Mouse (Mus musculus): ENCODE measurements around the gene Hnrnph3.
"Not testable (repeated sequence)": the region's sequence is repeated elsewhere in the genome, so short reads cannot be mapped to it uniquely, and the experiment has no call there.

Gene Hnrnph3

DNA sequence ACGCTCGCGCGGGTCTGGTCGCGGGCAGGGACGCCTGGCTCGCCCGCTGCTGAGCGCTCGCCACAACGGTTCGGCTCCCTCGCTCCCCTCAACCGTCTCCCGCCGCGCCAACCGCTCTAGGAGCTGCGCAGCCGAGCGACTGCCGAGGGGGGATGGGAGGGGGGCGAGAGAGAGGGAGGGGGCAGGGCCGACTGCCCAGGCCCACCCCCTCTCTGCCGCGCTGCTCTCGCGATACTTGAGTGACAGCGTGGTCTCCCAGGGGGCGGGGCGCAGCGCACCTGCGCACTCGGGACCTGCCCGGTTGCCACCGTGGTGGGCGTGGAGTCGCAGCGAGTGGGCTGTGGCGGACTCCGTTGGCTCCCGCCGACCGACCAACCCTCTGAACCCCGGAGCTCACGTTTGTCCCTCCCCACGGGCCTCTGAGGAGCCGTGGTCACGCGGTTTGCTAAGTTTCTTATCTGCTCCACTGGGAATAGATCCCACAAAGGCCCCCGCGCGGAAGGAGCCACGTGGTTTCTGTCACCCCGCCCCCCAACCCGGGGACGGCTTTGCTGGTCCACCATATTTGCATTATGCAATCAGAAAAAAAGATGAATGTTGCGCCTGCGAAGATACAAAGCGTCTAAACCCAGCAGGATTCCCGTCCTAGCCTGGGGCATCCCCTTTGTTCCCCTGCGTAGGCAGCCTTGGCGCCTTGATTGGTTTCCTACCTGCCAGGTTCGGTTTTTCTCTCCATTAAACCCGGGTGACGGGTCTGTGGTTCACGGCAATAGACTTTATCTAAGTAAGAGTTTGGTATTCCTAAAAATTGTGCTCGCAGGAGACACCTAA lies at the start of gene Hnrnph3, which contains the start of gene Pbld2:
Hnrnph3 (minus strand) TSS at position 469 of the 831 bp plus-strand sequence.
Pbld2 (plus strand) TSS at position 567 of the 831 bp plus-strand sequence.
- peak; percentile 98 for DNase-seq

DNA sequence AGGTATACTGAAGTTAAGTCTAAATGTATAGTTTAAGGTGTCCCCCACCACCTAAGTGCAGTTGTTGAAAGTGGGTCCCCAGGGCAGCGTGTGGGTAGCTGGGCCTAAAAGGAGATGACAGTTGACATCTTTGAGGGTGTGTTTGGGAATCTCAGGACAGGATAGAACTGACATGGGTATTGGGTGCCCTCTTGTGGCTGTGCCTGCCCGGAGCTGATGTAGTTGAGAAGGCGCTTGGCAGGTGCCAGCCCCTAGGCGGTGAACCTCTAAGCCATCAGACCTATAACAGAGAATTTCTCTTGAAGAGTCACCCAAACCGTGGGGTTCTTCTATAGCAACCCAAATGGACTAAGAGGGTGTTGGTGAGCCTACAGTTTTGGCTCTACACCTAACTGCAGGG lies 42.0 kb upstream of the Hnrnph3 start:
- peak; percentile 93 for DNase-seq

DNA sequence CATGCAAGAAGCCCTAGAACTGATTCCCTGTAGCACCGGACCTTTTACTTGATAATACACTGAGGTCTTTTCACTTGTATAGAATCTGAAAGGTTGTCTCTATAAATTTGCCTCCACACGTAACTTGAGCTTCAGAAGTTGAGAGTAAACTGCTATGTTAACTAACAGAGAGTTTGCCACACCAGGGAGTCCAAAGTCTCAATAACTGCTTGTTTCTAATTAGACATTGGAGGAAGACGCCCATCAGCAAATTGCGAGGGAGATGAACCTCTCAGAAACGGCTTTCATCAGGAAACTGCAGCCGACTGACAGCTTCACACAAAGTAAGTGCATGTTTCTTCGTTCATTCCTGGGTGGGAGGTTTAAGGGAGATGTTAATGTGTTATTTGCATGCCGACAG lies 41.5 kb upstream of the Hnrnph3 start:
- no peak for DNase-seq

DNA sequence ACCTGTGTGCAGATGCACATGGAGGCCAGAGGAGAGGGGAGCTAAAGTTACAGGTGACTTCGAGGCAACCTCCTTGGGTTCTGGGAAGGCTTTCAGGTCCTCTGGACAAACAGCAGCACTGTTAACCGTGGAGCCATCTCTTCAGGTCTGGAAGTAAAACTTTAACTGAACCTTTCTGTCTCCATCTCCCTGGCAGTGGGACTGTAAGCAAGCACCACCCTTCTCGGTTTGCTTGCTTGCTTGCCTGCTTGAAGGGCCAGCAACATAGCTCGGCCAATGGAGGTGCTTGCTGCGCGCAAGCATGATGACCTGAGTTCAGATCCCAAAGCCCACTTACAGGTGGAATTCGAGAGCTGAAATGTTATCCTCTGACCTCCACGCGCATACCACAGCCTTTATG lies 40.5 kb upstream of the Hnrnph3 start:
- no peak for DNase-seq

DNA sequence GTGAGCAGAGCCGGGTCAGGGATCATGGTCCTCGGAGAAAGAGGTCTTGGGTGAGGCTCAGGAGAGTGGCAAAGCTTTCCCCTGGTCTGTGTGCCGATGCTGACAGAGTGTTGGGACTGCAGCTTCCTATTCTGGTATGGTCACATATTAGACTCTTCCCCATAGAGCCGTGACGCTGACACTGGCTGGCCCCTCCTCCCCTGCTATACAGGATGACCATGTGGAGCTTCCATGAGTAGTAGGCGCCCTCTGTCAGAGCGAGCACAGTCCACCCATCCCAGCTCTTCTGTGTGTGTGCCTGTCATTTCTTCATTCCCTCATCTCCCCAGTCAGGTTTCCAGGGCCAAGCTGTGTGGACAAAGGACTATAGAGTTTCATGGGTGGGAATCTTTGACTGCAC lies 39.3 kb upstream of the Hnrnph3 start:
- no peak for DNase-seq

DNA sequence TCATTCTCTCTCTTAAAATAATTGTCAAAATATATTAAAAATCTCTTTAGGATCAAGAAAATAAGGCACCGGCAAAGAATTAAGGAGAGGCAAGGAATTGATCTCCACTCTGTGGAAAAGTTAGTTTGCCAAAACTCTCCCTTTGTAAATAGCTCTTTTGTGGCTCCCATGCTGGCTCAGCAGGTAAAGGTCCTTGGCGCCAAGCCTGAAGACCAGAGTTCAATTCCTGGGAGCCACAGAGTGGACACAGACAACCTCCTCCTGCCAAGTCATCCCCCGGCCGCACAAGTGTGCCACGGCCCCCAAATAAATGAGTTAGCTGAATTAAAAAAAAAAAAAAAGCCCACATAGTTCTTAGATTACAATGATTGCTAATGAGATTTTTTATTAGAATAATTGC lies 38.7 kb upstream of the Hnrnph3 start:
- DNase-seq: no peak

DNA sequence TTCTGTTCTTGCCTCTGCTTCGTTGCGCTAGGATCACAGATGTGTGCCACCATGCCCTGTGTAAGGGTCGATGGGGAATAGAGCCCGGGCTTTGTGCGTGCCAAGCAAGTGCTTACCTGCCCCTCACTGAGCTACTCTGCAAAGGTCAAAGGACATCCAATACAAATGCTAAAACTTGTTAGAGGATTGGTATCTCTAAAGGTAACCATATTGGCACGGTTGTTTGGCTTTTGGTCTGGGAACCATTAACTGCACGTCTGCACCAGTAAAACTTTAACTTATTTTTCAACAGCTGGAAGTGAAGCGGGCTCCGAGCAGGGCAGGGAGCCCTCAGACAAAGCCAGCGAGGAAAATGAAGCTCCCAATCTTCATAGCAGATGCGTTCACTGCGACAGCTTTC lies 37.2 kb upstream of the Hnrnph3 start:
- no peak for DNase-seq

DNA sequence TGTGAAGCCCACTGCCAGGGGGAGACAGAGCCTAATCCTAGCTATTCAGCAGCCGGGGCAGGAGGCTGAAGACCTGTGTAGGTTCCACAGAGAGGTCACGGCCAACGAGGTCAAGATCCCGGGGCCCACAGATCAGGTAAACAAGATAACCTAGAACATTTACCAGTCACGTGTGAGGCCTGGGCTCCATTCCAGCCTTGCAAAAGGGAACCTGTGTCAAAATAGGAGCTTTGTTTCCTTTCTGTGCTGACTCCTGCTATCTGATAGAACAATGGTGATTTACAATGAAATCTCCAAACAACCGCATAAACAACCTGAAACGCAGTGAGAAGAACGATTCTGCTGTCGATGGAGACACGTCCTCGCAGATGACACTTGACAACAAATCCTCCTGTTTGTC lies 36.4 kb upstream of the Hnrnph3 start:
- no peak for DNase-seq

DNA sequence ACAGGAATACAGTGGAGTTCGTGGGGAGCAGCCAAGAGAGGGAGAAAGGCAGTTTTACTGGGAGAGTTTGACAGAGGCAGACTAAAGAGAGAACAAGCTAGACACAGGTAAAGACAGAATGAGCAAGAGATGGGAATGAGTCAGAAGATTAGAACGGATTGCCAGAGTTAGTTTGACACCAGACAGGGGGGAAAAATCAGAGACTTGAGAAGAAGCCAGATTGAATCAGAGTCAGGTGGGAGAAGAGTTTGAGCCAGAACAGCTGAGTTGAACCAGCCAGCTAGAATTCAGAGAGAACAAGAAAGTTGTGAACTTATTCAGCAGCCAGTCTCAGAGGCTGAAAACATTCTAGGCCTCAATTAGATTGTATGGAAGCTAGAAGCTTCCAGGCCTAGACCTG lies 35.8 kb upstream of the Hnrnph3 start, which contains the start of gene Pbld1:
Pbld1 (plus strand) TSS at position 301 of the 400 bp plus-strand sequence.
- no peak for DNase-seq

DNA sequence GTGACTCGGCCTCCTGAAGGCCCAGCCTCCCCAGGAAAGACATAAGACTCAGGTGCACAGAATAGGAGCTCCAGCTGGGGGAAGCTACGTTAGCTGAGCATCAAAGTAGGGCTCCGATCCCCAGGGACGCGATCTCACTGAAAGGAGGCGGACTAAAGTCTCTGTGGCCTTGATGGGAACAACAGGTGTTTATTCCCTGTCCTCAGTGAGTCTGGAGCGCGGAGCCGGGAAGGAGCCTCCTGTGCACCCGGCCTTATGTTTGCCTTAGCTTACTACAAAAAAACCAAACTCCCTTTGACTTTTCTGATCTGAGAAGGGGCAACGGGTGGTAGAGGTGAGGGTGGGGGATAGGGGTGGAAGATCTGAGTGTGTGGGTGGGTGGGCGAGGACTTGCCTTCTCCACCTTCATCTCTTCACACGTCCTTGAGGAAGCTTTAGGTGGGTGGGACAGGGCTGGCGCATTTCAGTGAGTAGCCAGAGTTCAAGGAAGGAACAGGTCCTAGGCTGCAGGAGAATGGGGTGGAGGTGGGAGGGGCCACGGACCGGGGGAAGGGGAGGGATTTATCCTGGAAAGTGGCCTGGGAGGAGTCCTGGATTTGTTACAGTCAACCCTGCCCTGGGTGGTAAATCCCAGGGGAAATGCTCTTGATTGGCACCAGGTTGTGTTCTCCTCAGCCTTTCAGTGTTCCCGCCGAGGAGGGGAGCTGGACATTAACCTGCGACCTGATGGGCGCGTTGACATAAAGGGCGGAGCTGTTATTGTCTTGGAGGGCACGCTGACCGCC lies 33.1 kb upstream of the Hnrnph3 start:
- no peak for DNase-seq

DNA sequence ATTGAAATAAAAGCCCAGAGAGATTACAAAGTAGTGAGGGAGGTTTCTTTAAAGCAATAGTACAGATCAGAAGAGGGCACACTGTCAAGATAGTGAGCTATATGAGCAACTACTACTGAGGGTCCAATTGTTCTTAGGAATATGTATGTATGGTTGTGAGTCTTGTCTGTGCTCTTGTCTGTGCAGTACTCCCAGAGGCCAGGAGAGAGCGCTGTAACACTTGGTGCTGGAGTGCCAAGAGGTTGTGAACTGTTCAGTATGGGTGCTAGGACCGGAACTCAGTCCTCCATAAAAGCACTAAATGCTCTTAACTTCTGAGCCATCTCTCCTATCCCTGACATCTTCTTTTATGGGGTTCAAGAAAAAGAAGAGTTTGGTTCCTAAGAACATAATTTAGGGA lies 30.6 kb upstream of the Hnrnph3 start:
- no peak for DNase-seq

DNA sequence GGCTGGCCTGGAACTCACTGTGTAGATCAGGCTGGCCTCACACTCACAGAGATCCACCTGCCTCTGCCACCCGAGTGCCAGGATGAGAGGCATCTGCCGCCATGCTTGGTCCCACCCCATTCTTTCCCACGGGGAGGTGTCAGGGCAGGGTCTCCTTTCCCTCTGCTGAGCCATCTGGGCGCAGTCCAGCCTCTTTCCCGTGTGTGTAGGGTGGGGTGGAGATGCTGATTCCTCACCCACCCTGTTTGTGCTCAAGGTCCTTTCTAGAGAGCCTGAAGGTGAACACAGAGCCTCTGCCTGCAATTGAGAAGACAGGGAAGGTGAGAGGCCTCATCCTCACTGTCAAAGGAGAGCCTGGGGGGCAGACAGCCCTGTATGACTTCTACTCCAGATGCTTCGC lies 30.1 kb upstream of the Hnrnph3 start:
- DNase-seq: not testable (repeated sequence)

DNA sequence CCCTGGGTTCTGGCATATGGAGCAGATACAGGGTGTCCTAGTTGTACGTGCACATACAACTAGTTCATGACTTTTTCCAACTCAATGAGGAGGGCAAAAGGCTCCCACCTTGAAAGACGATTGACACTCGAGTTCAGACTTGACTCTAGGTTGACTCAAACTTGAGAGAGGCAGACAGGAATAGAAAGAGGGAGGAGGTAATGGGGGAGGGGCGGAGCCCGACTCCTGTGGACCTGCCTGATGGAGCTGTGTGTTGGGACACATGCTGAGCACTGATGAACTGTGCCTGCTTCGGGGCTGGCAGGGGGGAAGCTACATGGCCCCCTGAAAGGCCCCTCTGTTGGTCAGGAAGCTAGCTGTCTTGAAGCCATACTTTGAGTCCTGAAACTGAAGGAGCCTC lies 29.0 kb upstream of the Hnrnph3 start:
- no peak for DNase-seq

DNA sequence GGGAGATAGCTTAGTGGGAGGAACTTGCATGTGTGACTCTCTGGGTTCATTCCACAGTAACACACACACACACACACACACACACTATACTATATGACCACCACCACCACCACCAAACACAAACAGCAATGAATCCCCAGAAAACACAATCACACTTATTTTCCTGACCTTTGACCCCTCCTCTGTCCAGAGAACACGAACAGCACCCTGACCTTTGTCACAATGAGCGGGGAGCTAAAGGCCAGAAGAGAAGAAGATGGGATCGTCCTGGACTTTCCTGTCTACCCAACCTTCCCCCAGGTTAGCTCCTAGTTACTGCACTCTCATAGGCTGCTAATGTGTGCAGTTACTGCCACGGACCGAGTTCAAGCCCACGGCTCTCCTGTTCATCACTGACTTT lies 28.0 kb upstream of the Hnrnph3 start:
- no peak for DNase-seq

DNA sequence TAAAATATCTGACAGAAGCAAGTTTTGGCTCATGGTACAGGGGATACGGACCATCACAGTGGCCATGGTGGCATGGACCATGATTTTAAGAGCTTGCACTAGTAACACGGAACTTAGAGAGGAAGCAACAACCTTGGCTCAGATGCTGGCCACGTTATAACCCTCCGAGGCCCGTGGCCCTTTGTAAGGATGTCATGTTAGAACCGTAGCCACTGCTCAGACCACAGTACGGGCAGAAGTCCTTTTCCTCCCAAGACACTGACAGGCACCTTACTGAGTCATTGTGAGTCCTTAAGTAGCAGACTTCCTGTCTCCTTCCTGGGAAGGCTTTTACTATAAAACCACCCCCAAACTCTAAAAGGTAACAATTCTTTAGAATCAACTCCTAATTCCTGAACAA lies 27.2 kb upstream of the Hnrnph3 start:
- no peak for DNase-seq

DNA sequence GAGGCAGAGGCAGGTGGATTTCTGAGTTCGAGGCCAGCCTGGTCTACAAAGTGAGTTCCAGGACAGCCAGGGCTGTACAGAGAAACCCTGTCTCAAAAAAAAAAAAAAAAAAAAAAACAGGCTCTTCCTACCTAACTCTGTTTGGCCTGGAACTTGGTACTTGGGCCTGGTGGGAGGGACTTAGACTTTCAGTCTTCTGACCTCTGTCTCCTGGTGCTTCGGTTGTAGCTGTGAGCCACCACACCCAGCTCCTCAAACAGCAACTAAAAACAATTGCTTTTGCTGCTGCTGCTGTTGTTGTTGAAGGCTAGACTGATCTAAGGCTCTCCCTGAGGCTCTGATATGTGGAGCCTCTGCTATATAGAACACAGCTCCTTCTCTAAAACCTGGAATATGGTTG lies 25.1 kb upstream of the Hnrnph3 start:
- no peak for DNase-seq

DNA sequence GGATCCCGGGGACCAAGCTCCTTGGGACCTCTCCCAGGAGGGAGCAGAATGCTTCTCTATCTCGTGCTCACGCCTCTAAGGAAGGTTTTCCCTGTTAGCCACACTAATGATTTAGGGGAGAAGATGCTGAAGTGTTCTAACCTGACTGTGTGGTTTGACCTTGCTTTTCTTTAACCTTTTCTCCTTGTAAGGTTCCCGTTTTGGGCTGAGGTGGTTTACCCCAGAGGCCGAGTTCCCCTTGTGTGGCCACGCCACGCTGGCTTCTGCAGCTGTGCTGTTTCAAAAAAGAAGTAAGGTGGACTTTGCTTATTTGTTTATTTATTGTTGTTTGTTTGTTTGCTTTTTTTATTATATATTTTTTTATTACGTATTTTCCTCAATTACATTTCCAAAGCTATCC lies 23.7 kb upstream of the Hnrnph3 start:
- DNase-seq: no peak

DNA sequence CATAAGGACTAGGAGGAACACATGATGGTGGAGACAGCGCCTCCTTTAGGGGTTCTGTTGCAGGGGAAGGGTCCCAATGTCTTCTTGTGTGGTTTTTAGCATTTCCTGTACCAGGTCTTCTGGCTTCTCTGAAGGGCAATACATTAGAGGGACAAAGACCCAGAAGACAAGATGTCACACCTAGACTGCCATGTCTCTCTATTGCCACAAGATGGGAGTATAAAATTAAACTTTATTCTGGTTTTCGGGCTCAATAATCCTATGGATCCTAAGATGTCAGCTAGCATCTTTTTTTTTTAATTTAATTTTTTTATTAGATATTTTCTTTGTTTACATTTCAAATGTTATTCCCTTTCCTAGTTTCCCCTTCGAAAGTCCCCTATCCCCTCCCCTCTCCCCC lies 19.1 kb upstream of the Hnrnph3 start:
- no peak for DNase-seq

DNA sequence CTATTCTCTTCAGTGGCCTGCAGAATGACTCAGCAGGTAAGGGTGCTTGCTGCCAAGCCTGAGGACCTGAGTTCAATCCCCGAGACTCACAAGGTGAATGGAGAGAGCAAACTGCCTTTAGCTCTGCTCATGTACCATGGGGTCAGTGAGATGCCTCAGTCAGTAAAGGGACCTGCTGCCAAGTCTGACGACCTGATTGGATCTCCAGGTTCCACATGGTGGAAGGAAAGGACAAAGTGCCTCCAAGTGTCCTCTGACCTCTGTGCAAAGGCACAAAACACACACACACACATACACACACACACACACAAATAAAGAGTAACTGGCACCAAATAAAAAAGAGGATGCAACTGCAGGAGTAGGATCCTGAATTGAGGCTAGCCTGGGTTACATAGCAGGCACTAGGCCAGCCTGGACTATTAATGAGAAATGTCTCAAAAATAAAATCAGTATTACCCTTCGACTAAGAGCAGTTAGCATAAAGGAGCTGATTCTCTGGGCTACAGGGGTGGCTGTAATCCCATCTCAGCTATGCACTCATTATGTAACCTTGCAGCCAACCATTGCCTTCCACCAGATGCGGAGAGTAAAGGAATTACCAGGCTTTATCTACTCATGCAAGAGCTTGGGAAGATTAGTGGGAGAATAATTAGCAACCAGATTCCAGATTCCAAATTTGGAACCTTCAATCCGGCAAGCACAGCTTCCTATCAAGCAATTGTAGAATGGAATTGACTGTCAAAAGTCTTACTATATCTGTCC lies 16.0 kb upstream of the Hnrnph3 start:
- no peak for DNase-seq

DNA sequence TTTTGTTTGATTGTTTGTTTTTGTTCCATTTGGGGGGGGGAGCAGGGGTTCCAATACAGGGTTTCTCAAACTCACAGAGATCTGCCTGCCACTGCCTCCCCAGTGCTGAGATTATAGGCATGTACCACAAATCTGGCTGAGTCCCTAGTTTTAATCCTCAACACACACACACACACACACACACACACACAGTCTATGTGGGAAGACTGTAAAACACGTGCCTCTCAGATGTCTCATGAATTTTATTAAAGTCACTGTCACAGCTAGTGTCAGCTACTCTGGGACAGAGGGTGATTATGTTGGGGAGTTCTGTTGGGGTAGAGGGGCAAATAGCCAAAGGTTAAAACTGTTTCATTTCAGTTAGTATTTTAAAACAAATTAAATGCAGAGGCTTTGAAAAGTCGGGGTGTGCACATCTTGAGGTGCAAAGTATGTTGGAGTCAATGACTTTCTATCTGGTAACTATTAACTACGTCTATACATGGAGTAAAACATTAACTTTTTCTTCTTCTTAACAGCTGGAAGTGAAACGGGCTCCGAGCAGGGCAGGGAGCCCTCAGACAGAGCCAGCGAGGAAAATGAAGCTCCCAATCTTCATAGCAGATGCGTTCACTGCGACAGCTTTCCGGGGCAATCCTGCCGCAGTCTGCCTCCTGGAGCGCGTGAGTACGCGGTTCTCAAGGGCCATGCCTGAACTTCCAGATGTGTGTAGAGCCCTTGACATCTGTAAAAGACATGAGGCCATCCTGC lies 14.7 kb upstream of the Hnrnph3 start:
- no peak for DNase-seq

DNA sequence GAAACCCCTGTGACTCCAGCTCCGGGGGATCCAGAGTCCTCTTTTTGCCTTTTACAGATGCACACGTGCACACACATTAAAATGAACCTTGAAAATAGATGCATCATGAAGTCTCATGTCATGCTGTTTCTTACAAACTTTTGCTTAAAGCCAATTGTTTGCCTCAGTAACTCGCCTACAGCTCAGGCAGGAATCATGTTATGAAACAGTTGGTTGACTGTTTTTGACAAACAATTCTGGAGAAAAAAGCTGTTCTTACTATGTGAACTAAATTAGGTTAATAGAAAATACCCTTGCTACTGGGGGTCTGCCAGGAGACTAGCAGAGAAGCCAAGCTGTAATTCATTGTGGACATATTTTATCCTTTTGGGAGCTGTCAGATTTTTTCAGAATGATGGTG lies 8.9 kb upstream of the Hnrnph3 start:
- DNase-seq: no peak

DNA sequence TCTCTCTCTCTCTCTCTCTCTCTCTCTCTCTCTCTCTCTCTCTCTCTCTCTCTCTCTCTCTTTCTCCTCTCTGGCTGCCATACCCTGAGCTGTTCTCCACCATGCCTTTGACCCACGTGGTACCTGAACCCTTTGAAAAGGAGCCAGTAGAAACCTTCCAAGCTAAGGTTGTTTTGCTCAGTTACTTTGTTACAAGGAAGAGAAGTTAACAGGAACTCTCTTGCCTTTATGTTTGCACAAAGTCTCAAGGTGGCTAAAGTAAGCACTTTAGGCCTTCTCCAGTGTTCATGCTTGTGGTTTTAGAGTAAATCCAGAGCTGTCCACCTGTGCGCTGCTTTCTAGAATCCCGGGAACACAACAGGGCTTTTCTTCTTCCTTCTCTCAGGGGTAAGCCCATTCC lies 8.2 kb upstream of the Hnrnph3 start:
- no peak for DNase-seq

DNA sequence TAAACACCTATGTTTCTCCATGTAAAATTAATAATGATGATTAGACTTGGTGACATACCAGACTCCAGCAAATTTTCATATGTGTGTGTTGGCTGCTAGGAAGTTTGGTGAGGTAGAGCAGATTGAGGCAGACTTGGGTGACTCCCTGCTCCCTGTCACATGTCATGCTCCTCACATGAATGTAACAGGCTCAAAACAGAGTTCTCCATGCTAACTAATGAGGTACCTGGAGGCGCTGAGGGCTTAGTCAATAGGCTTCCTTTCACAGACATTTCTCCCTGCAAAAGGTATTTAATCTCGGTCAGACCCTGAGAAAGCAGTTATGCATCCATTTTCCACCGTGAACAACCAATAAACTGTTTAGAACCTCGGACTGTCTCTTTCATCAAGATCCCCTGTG lies 4.4 kb upstream of the Hnrnph3 start:
- no peak for DNase-seq

Measured in cerebellum, adult 9-10 months (tissue).